Mouse (Mus musculus): ENCODE measurements at regions not wholly inside any gene's neighbourhood (a gene's known extent, or its start where the extent isn't known, plus 50 kb on each side); places are given as distances from the start of the nearest gene placed in this dataset.

DNA sequence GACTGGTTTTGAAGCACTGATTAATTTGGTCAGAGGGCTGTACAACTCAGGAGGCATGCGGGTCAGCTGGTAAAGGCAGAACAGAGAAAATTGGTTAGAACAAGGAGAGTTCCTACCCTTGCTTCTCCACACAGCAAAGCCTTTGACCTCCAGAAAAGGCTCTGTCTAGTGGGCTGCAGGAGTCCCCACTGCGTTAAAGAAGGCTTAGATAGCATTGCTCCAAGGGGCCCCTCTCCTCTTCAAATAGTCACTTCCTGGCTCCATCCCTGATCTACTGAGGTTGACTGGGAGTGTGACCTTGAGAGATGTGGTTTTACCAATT lies 118.6 kb downstream of the Sem1 start:
- TF ChIP-seq CTCF (IDR thresholded peaks at IDR 0.05) (no peak), EP300 (IDR thresholded peaks at IDR 0.05) (no peak)

All from lung, postnatal 0 days (tissue).